Mouse (Mus musculus) kidney, adult 2 months (tissue): ENCODE measurements around the gene A830005F24Rik. TPM values are rescaled to one million over a fixed set of nuclear protein-coding genes. Genes with fewer than 3 reads are reported as not detected.

Source experiments
- DNase-seq: peaks from one replicate; pipeline ENCODE4 v3.0.0; 2021
- H3K27ac ChIP-seq: fragments of 200-500 bp; 2 replicates; pipeline ENCODE4 v1.5.1; 2012; ENCODE audit warnings: low read depth, low read length, control low read depth, inconsistent platforms; ENCODE audit not compliant: insufficient read depth
- H3K27me3 ChIP-seq: fragments of 200-500 bp; replicated peaks from 2 replicates; pipeline ENCODE4 v1.6.1; 2012; ENCODE audit warnings: mild to moderate bottlenecking, moderate library complexity, low read length, inconsistent platforms; ENCODE audit not compliant: control insufficient read depth, insufficient read depth
- H3K36me3 ChIP-seq: fragments of 200-500 bp; 2 replicates; pipeline ENCODE4 v1.6.1; 2012; ENCODE audit warnings: mild to moderate bottlenecking, moderate library complexity, low read length, inconsistent platforms; ENCODE audit not compliant: control insufficient read depth, insufficient read depth
- H3K4me1 ChIP-seq: fragments of 200-500 bp; 2 replicates; pipeline ENCODE4 v1.6.1; 2011; ENCODE audit warnings: low read length; ENCODE audit not compliant: control insufficient read depth, insufficient read depth
- H3K4me3 ChIP-seq: fragments of 200-500 bp; 2 replicates; pipeline ENCODE4 v1.5.1; 2011; ENCODE audit warnings: mild to moderate bottlenecking, low read depth, low read length, control low read depth; ENCODE audit not compliant: insufficient read depth
- CTCF ChIP-seq: fragments of 200-500 bp; conservative IDR thresholded peaks from 2 replicates; pipeline ENCODE4 v1.5.1; 2011; ENCODE audit warnings: low read depth, mild to moderate bottlenecking, control low read depth, low read length, moderate library complexity, mixed read lengths; ENCODE audit not compliant: insufficient read depth, insufficient read length
- POLR2A ChIP-seq: fragments of 200-500 bp; IDR thresholded peaks from one replicate; pipeline ENCODE4 v1.6.1; 2011; ENCODE audit warnings: low read depth, low read length, control low read depth
- WGBS: fragments of 180-500 bp; shearing (Covaris S2); methylation state at CpG from one replicate; pipeline ENCODE4 v1.1.7; 2018; 5-methylcytosine and 5-hydroxymethylcytosine counted together
- polyA plus RNA-seq: library from polyadenylated mRNA; depleted of rRNA; stranded (reverse); fragments of >200 nt; gene quantifications from 2 replicates; pipeline ENCODE4 v1.2.3, GENCODE M21; 2012; rRNA removed

Gene A830005F24Rik
- polyA plus RNA-seq, result not detected in 2 replicates

DNA sequence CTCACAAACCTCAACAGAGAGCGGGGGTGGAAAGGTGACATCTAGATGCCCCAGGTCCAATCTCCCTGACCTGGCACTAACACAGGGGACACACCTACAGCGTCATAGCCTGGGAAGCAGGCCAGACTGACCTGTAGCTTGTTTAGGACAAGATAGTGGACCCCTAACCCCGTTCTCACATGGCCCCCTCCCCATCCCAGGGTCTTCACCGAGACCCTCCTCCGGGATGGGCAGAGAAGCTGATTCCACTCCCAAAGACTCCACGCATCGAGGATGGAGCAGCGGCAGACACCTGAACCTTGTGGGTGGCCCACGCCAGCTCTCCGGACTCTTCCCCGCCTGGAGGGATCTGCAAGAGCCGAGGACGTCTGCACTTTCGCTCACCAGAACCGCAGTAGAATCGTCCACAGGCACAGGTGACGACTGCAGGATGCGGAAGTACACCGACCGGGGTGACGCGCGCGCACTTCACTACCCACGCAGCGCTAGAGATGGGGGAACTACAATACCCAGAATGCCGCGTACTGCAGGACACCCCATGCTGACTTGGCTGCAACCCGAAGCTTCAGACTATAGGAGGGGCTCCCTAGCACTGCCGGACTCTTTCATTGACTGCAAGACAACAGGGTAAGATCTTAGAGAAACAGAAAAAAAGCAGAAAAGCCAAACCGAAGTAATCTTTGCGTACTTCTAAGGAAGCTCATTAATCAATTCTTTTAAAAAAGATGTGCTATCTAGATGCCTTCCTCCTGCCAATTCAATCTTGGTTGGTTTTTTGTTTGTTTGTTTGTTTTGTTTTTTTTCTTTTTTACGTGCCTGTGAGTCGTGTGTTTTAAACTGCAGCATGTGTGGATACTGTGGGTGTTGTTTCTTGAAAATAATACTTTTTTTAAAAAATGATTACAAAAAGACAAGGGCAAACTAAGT is at the start of gene A830005F24Rik, which contains the start of gene Zfp169:
Gene A830005F24Rik (plus strand): TSS at position 568 of the 927 bp plus-strand sequence.
Gene Zfp169 (minus strand): TSS at position 449 of the 927 bp plus-strand sequence.
- no peak for TF ChIP-seq POLR2A
- TF ChIP-seq CTCF, result no peak
- Histone ChIP-seq H3K4me3 (peak within 1 kb of the TSS; percentile 81), H3K27me3 (no peaks in the 10 kb centered on the region), H3K27ac (peak within 1 kb of the TSS; percentile 30; the same call in 1 of the 2 replicates), H3K4me1 (0 out of 2 replicates have a peak, but pooled peaks cover 4% of the 10 kb centered on the region), H3K36me3 (no peaks in the 10 kb centered on the region)
- 1% methylated on average over 34 of the region's 34 CpGs for WGBS
- peak; percentile 93 for DNase-seq

DNA sequence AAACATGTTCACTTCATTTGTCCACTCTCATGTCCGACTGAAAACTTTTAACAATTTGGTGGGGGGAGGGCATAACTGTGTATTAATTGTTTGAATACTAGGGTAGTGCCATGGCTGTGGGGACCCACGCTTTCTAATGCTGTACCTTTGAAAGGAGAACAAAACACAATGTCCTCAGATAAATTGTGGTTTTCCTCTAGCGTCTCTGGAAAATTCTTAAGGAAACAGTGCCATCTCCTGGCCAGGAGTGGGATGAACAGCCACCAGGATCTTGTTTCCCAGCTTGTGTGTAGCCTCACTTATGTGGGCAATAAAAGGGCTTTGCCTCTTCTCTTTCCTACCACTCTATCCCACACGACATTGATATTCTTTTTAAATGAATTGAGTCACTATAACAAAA is 49.2 kb upstream of the A830005F24Rik start:
- H3K27ac ChIP-seq, result no peak overlapping the region
- DNase-seq, result peak; percentile 67
- no peak overlapping the region for H3K4me3 ChIP-seq
- no peaks in the 10 kb centered on the region for H3K4me1 ChIP-seq
- whole genome bisulfite sequencing, result 13% methylated on average over 4 of the region's 4 CpGs
- H3K36me3 ChIP-seq, result no peaks in the 10 kb centered on the region
- TF ChIP-seq POLR2A (no peak), CTCF (peak; percentile 82)
- no peaks in the 10 kb centered on the region for H3K27me3 ChIP-seq

DNA sequence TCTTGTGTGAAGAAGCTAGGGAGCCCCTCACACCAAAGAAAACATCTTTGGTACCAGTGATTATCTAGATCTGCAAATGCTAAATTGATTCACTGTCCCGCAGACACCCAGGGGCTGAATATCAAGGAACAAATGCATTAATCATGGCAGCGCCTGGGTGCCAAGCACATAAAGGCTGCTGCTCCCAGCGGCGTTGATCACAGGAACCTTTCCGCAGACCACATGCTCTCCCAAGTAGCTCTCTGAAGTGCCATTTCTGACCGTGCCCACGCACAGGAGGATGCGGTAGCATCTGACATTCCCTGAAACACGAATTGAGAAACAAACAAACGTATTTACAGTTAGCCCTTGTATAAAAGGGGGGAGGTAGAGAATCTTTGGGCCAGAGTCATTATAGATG is 47.2 kb upstream of the A830005F24Rik start:
- no peaks in the 10 kb centered on the region for H3K4me1 ChIP-seq
- no peak overlapping the region for H3K27ac ChIP-seq
- no peaks in the 10 kb centered on the region for H3K36me3 ChIP-seq
- no peaks in the 10 kb centered on the region for H3K27me3 ChIP-seq
- no peak for DNase-seq
- 49% methylated on average over 10 of the region's 10 CpGs for WGBS
- TF ChIP-seq CTCF (no peak), POLR2A (no peak)
- H3K4me3 ChIP-seq, result no peak overlapping the region

DNA sequence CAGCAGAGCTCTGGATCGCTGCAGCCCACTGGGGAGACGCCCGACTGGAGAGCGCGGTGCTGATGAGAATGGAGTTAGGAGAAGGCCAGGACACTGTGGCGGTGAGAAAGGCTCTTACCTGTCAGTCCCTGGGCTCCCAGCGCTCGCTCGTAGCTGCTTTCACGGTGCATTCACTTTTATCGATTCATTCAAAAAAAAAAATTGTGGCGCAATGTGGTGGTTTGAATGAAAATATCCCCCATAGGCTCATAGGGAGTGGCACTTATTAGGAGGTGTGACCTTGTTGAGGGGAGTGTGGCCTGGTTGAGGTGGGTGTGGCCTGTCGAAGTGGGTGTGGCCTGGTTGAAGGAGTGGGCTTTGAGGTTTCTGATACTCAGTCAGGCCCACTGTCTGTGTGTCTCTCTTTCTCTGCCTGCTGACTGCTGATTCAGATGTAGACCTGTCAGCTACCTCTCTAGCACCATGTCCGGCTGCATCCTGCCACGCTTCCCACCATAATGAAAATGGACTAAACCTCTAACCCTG is 44.7 kb upstream of the A830005F24Rik start:
- no peaks in the 10 kb centered on the region for H3K36me3 ChIP-seq
- no peak for TF ChIP-seq POLR2A
- TF ChIP-seq CTCF, result no peak
- no peak overlapping the region for H3K27ac ChIP-seq
- no peaks in the 10 kb centered on the region for H3K4me1 ChIP-seq
- no peak for DNase-seq
- 68% methylated on average over 15 of the region's 15 CpGs for WGBS
- H3K4me3 ChIP-seq, result no peak overlapping the region
- no peaks in the 10 kb centered on the region for H3K27me3 ChIP-seq

DNA sequence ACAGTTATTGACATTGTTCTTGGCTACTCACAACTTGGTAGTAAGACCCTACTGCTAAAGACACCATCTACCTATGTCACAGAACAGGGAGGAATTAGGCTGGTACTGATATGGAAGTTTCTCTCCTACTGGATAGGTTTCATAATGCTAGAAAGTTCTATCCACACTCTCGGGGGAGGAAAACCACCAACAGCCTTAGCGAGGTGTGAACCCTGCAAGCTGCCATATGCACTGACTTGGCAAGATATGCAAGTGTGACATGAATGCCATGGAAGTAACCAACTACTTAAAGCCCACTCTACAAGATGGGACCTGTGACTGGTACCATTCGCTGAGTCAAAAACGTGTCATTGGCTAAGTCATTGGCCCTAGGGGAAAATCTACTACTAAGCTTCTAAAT is 29.8 kb upstream of the A830005F24Rik start:
- Histone ChIP-seq H3K4me1 (no peaks in the 10 kb centered on the region), H3K27ac (no peak overlapping the region), H3K36me3 (no peaks in the 10 kb centered on the region; the same call in none of the 2 replicates), H3K27me3 (no peaks in the 10 kb centered on the region), H3K4me3 (no peak overlapping the region)
- WGBS, result 95% methylated on average over 4 of the region's 4 CpGs
- DNase-seq, result no peak
- TF ChIP-seq POLR2A (no peak), CTCF (no peak)

DNA sequence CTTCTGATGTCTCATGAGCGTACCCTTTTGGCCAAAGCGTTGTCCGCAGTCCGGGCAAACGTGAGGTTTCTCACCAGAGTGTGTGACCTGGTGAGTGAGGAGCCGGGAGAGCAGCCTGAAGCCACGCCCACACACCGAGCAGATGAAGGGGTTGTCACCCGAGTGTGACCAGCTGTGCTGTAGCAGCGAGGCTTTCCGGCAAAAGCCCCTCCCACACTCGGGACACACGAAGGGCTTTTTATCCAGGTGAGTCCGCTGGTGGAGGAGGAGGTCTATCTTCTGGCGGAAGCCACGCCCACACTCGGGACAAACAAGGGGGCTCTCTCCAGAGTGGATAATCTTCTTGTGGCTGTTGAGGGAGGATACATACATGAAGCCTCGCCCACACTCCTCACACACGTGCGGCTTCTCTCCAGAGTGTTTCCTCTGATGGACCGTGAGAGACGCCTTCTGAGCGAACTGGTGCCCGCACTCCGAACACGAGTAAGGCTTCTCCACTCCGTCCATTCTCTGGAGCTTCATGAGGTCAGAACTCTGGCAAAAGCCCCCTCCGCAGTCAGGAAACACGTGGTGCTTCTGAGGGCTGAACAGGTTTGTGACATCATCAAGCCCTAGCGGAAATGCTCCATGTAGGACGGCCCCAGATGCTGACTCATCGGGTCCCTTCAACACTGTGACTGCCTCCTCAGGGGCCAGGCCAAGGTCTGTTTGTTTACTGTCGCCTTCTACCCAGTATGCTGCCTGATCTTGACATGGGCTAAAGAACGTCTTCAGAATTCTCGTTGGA is 22.8 kb upstream of the A830005F24Rik start:
- 85% methylated on average over 35 of the region's 35 CpGs for WGBS
- Histone ChIP-seq H3K4me1 (no peaks in the 10 kb centered on the region), H3K36me3 (peaks cover 3% of the 10 kb centered on the region; the same call in 1 of the 2 replicates), H3K4me3 (no peak overlapping the region), H3K27me3 (no peaks in the 10 kb centered on the region), H3K27ac (no peak overlapping the region)
- no peak for DNase-seq
- TF ChIP-seq POLR2A (no peak), CTCF (no peak)
